In the genomic region with DNA sequence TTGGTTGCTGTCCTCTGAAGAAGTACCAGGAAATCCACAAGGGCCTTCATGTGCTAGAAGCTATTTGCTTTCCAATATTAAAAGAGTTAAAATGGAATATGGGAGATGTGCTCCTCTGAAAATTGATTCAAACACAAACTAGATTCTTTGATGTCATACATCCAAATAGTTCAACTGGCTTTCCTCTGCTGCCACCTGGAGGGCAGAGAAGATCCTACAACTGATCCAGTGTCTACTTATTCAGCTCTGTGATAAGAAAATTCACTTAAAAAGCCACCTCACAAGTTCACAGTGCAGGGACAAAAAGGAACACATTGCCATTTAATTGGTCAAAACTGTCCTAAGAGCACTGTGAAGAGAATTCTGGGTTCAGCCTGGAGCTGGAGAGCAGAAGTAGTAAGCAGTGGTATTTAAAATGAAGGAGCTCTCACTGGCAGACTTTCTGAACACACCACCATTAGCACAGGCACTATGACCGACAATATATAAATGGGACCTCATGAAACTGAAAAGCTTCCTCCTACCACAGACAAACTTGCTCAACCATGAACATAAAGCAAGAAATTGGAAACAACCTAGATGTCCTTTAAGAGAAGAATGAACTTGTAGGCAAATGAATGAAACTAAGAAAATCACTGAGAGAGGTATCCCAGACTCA, we compare ENCODE assay signal across 8 mouse cellular contexts.
DNase-seq lines count a peak whose midpoint lies in the region; ATAC-seq lines count a peak whose summit lies in the region.

No protein-coding gene starts in this region.

- H3K27ac ChIP-seq in forebrain, embryonic 14.5 days (ENCODE audit: low read depth, low read length) = no peak overlapping the region
- no peak overlapping the region for H3K27ac ChIP-seq in forebrain, embryonic 12.5 days

- H3K4me1 ChIP-seq in forebrain, embryonic 14.5 days (ENCODE audit: control insufficient read depth, insufficient read depth, low read length) = no peaks in the 10 kb centered on the region
- no peaks in the 10 kb centered on the region for H3K4me1 ChIP-seq in forebrain, embryonic 12.5 days

- H3K4me3 ChIP-seq in forebrain, embryonic 14.5 days (ENCODE audit: low read depth, low read length) = no peak overlapping the region
- H3K4me3 ChIP-seq in forebrain, embryonic 12.5 days (replicated peaks) = no peak overlapping the region

- no peak for ATAC-seq in forebrain, embryonic 14.5 days
- no peak for ATAC-seq in forebrain, embryonic 12.5 days (ENCODE audit: low FRiP score)

- no peak overlapping the region for H3K4me2 ChIP-seq in forebrain, embryonic 14.5 days (ENCODE audit: low read length)
- H3K4me2 ChIP-seq in forebrain, embryonic 12.5 days = no peak overlapping the region

- peaks cover 3% of the 10 kb centered on the region; the same call in 1 of the 2 replicates for H3K36me3 ChIP-seq in forebrain, embryonic 14.5 days (ENCODE audit: control insufficient read depth, insufficient read depth, low read length)
- H3K36me3 ChIP-seq in forebrain, embryonic 12.5 days (replicated peaks) = no peaks in the 10 kb centered on the region

- 81% methylated on average over 1 of the region's 1 CpGs for whole genome bisulfite sequencing in forebrain, embryonic 14.5 days
- WGBS in forebrain, embryonic 12.5 days = 93% methylated on average over 1 of the region's 1 CpGs

- no peak overlapping the region for H3K9ac ChIP-seq in forebrain, embryonic 14.5 days (ENCODE audit: low read length)
- H3K9ac ChIP-seq in forebrain, embryonic 12.5 days = no peak overlapping the region

- H3K27me3 ChIP-seq in forebrain, embryonic 14.5 days (replicated peaks; ENCODE audit: control insufficient read depth, insufficient read depth, low read length) = no peaks in the 10 kb centered on the region
- H3K27me3 ChIP-seq in forebrain, embryonic 12.5 days = peaks cover 22% of the 10 kb centered on the region

- DNase-seq in forebrain, embryonic 14.5 days (ENCODE audit: low spot score) = peak; percentile 91
- peak; percentile 88 for DNase-seq in NIH3T3 (ENCODE audit: low read depth)
- peak; percentile 77 for DNase-seq in cerebellum, adult 9-11 months
- peak; percentile 72 for DNase-seq in gastrocnemius, postnatal 10 days
- peak; percentile 87 for DNase-seq in layer of hippocampus, adult 9-10 months (ENCODE audit: low spot score)
- DNase-seq in lung, postnatal 25 days (ENCODE audit: low spot score) = peak; percentile 67
- peak; percentile 36 for DNase-seq in skeletal muscle tissue, adult 2 months (ENCODE audit: low read depth, low spot score)

- H3K9me3 ChIP-seq in forebrain, embryonic 14.5 days (replicated peaks; ENCODE audit: control insufficient read depth, low read length) = no peaks in the 10 kb centered on the region
- H3K9me3 ChIP-seq in forebrain, embryonic 12.5 days = no peaks in the 10 kb centered on the region

Comparison
In these comparisons a context has a peak if more than half of its experiments do, and no peak if none do; other contexts are left out.
1. DNase-seq: peak in every context shown above with its lines; median percentile 91 in forebrain, embryonic 14.5 days; 88 in NIH3T3; 87 in layer of hippocampus, adult 9-10 months; 77 in cerebellum, adult 9-11 months; 72 in gastrocnemius, postnatal 10 days; 67 in lung, postnatal 25 days; 36 in skeletal muscle tissue, adult 2 months.